Mouse (Mus musculus) liver, embryonic 16.5 days (tissue): Measurements from ENCODE around the gene Onecut3. TPM values are rescaled to one million over a fixed set of nuclear protein-coding genes. Genes with fewer than 3 reads are reported as not detected.

Experiments used
- ATAC-seq: fragments of 200-750 bp; cut with Nextera tagmentation; 2 replicates; pipeline ENCODE4 v1.8.0; 2017; ENCODE audit warnings: low read depth, mild to moderate bottlenecking, moderate number of reproducible peaks, moderate library complexity
- H3K27ac ChIP-seq: fragments of 300-500 bp; sonication (generic); 2 replicates; pipeline ENCODE4 v1.5.1; 2014; ENCODE audit warnings: mild to moderate bottlenecking, low read length
- H3K27me3 ChIP-seq: fragments of 300-500 bp; sonication (generic); 2 replicates; pipeline ENCODE4 v1.6.1; 2014; ENCODE audit warnings: low read depth, low read length, mixed read lengths; ENCODE audit not compliant: control insufficient read depth, insufficient read depth
- H3K36me3 ChIP-seq: fragments of 300-500 bp; sonication (generic); 2 replicates; pipeline ENCODE4 v1.6.1; 2014; ENCODE audit warnings: mild to moderate bottlenecking; ENCODE audit not compliant: control insufficient read depth, insufficient read depth
- H3K4me1 ChIP-seq: fragments of 300-500 bp; sonication (generic); 2 replicates; pipeline ENCODE4 v1.6.1; 2014; ENCODE audit warnings: low read depth, low read length, mixed read lengths; ENCODE audit not compliant: control insufficient read depth
- H3K4me2 ChIP-seq: fragments of 300-500 bp; sonication (generic); 2 replicates; pipeline ENCODE4 v1.6.1; 2014; ENCODE audit warnings: low read depth, low read length, mixed read lengths
- H3K4me3 ChIP-seq: fragments of 300-500 bp; sonication (generic); 2 replicates; pipeline ENCODE4 v1.5.1; 2014; ENCODE audit warnings: low read depth, mild to moderate bottlenecking, low read length
- H3K9ac ChIP-seq: fragments of 300-500 bp; sonication (generic); 2 replicates; pipeline ENCODE4 v1.6.1; 2014; ENCODE audit warnings: low read depth, low read length
- H3K9me3 ChIP-seq: fragments of 300-500 bp; sonication (generic); replicated peaks from 2 replicates; pipeline ENCODE4 v1.6.1; 2016; ENCODE audit warnings: low read length; ENCODE audit not compliant: control insufficient read depth
- whole genome bisulfite sequencing: fragments of 180-500 bp; shearing (Covaris S2); extraction: QIAGEN DNeasy Blood & Tissue Kit; methylation state at CpG from one replicate; pipeline ENCODE4 v1.1.7; 2014; ENCODE audit not compliant: insufficient replicate concordance; 5-methylcytosine and 5-hydroxymethylcytosine counted together
- polyA plus RNA-seq: library from polyadenylated mRNA; unstranded; fragments of >200 nt; fragmentation: Nextera tagmentation; extraction: Ambion mirVana; gene quantifications from 2 replicates; pipeline ENCODE4 v1.2.1, GENCODE M21; 2015

Gene Onecut3
- polyA plus RNA-seq, 1 experiment from 2014 or later, result 0.02 TPM

DNA sequence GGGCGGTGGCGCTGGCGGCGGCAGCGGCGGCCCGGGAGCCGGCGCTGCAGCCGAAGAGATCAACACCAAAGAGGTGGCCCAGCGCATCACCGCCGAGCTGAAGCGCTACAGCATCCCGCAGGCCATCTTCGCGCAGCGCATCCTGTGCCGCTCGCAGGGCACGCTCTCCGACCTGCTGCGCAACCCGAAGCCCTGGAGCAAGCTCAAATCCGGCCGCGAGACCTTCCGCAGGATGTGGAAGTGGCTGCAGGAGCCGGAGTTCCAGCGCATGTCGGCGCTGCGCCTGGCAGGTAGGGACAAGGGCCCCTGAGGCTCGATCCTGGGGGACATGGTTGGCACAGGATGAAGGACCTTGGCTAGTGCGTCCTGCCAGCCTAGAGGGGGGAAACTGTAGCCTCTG lies 1.3 kb downstream of the Onecut3 start:
- WGBS, result under 1% methylated on average over 32 of the region's 35 CpGs
- Histone ChIP-seq H3K9me3 (no peaks in the 10 kb centered on the region), H3K27ac (no peak overlapping the region), H3K36me3 (no peaks in the 10 kb centered on the region), H3K9ac (no peak overlapping the region), H3K27me3 (peaks cover 99% of the 10 kb centered on the region), H3K4me1 (peaks cover 15% of the 10 kb centered on the region), H3K4me2 (peak overlapping the region; percentile 37), H3K4me3 (peak overlapping the region; percentile 8; the same call in 1 of the 2 replicates)
- no peak for ATAC-seq

DNA sequence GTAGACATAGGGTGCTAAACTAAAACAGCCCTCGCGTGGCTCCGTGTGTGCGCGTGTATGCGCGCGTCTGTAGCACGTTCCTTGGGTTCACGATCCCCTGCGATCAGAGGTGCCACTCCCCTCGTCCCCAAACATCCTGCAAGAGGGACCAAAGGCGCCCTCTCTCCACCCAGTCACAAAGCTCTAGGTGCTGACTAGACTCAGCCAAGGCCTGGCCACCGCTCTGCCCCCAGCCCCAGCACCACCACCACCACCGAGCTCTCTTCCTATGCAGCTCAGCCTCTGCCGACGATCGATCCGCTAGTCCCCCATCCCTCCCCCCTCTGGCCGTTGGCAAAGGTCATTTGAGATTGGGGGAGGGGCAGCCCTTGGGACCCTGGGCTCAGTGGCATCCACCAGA lies 1.8 kb downstream of the Onecut3 start:
- Histone ChIP-seq H3K27me3 (peaks cover 99% of the 10 kb centered on the region), H3K27ac (no peak overlapping the region), H3K4me2 (0 out of 2 replicates have a peak overlapping the region, but pooled peaks have one; percentile 37), H3K36me3 (no peaks in the 10 kb centered on the region), H3K4me1 (peaks cover 15% of the 10 kb centered on the region), H3K9me3 (no peaks in the 10 kb centered on the region), H3K9ac (no peak overlapping the region), H3K4me3 (no peak overlapping the region)
- ATAC-seq, result no peak
- 4% methylated on average over 20 of the region's 20 CpGs for WGBS

DNA sequence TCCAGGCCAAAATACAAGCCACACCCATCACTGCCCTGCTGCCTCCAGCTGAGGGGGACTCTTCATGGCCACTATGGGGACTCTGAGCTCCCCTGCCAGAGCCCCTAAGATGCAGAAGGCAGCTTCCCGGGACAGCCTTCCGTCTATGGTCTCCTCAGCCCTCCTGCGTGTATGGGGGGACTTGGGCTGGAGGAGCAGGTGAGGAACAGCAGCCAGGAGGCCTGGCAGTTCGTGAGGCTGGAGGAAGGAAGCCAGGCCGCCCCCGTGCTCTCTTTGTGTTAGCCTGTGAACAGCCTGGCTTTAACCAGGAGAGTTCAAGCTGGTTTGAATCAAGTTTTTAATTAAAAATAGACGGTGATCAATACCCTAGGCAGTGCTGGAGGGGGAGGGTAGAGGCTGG lies 7.7 kb downstream of the Onecut3 start:
- H3K9ac ChIP-seq, result no peak overlapping the region
- no peak overlapping the region for H3K4me3 ChIP-seq
- WGBS, result 6% methylated on average over 7 of the region's 7 CpGs
- H3K9me3 ChIP-seq, result no peaks in the 10 kb centered on the region
- no peak overlapping the region for H3K4me2 ChIP-seq
- peaks cover 2% of the 10 kb centered on the region; the same call in 1 of the 2 replicates for H3K4me1 ChIP-seq
- H3K27me3 ChIP-seq, result peaks cover 91% of the 10 kb centered on the region
- H3K36me3 ChIP-seq, result no peaks in the 10 kb centered on the region
- ATAC-seq, result no peak
- no peak overlapping the region for H3K27ac ChIP-seq

DNA sequence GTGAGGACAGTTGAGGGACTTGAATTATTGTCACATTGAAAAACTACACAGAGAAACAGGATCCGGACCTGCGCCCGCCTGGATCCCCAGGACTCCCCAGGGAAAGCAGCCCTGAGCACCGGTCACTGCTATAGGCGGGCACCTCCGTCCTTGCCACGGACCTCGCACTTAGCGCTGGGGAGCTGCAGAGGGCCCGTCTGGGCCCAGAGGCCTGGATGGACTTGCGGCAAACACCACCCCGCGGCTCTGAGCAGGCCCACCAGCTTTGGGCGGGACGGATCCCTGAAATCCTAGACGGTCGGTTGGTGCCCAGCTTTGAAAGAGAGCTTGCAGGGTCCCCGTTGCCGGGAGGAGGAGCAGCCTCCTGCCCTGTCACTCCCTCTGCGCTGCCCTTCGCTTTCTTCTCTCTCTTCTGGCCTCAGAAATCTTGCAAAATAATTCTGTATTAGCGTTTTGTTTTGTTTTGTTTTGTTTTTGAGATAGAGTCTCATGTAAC lies 8.2 kb downstream of the Onecut3 start:
- H3K4me1 ChIP-seq, result peaks cover 3% of the 10 kb centered on the region; the same call in 1 of the 2 replicates
- ATAC-seq, result no peak
- H3K9me3 ChIP-seq, result no peaks in the 10 kb centered on the region
- peaks cover 90% of the 10 kb centered on the region for H3K27me3 ChIP-seq
- 9% methylated on average over 22 of the region's 22 CpGs for WGBS
- no peak overlapping the region for H3K9ac ChIP-seq
- H3K4me3 ChIP-seq, result no peak overlapping the region
- no peak overlapping the region for H3K27ac ChIP-seq
- H3K4me2 ChIP-seq, result no peak overlapping the region
- no peaks in the 10 kb centered on the region for H3K36me3 ChIP-seq

DNA sequence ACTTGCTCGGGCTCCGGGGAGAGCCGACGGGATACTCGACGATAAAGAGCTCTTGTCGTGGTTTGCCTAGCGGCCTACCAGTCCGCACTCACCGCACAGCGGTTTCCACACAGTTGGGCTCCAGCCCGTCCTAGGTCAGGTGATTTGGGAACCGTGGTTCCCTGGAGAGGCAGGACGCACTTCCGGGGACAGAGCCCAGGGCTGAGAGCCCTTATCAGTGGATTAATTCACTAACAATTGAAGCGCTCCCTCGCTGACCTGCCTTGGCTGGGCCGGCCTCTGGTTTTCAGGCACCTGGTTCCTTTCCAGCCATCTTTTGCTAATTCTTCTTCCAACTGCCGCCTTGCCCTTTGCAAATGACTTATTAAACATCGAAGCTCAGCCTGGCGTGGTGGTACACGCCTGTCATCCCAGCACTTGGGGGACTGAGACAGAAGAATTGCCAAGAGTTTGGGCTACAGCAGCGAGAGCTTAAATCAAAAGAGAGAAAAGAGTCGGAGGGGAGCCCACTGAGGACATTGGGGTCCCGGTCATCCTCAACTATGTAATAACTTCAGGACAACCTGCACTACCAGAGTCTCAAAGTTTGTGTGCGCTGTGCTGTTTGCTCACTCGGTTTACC lies 9.1 kb downstream of the Onecut3 start:
- H3K4me2 ChIP-seq, result no peak overlapping the region
- H3K9me3 ChIP-seq, result no peaks in the 10 kb centered on the region
- H3K4me3 ChIP-seq, result no peak overlapping the region
- no peaks in the 10 kb centered on the region for H3K36me3 ChIP-seq
- 2% methylated on average over 27 of the region's 27 CpGs for WGBS
- H3K9ac ChIP-seq, result no peak overlapping the region
- H3K27me3 ChIP-seq, result peaks cover 85% of the 10 kb centered on the region
- no peak overlapping the region for H3K27ac ChIP-seq
- ATAC-seq, result no peak
- peaks cover 3% of the 10 kb centered on the region; the same call in 1 of the 2 replicates for H3K4me1 ChIP-seq

DNA sequence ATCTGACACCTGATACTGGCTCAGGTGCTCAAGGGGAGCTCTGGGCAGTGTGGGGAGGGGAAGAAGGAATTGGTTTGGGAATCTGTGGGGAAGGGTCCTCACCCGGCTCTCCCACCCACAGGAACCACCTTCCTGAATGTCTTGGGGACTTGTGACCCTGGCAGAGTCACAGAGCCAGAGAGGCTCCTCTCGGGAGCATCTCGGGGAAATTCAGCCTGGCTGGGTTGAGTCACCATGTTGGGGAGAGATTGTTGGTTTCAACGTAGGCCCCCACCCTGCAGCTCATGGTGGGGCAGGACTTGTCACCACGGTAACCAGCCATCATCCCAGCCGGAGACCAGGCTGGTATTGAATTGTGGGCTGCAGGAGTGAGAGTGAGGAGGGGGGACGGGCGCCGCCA lies 10.1 kb downstream of the Onecut3 start:
- H3K36me3 ChIP-seq, result no peaks in the 10 kb centered on the region
- peaks cover 6% of the 10 kb centered on the region for H3K4me1 ChIP-seq
- H3K9me3 ChIP-seq, result no peaks in the 10 kb centered on the region
- peaks cover 81% of the 10 kb centered on the region for H3K27me3 ChIP-seq
- ATAC-seq, result no peak
- WGBS, result 4% methylated on average over 7 of the region's 9 CpGs
- H3K9ac ChIP-seq, result no peak overlapping the region
- no peak overlapping the region for H3K4me2 ChIP-seq
- H3K4me3 ChIP-seq, result no peak overlapping the region
- no peak overlapping the region for H3K27ac ChIP-seq

DNA sequence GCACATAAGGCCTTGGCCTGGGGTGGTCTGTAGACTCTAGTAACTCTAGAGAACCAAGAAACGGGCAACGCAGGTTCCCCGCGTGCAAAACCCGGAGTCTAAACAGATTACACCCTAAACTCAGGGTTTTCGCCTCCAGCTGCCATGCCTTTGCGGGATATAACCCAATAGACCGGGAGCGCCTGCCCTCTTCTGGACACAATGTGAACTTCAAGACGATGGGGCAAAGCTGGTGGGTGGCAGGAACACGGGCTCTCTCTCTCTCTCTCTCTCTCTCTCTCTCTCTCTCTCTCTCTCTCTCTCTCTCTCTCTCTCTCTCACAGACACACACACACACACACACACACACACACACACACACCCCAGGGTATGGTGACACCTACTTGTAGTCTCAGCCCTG lies 11.6 kb downstream of the Onecut3 start:
- WGBS, result under 1% methylated on average over 11 of the region's 11 CpGs
- no peak overlapping the region for H3K9ac ChIP-seq
- no peaks in the 10 kb centered on the region for H3K9me3 ChIP-seq
- H3K36me3 ChIP-seq, result no peaks in the 10 kb centered on the region
- no peak overlapping the region for H3K4me2 ChIP-seq
- no peak overlapping the region for H3K4me3 ChIP-seq
- no peak overlapping the region for H3K27ac ChIP-seq
- H3K4me1 ChIP-seq, result peaks cover 9% of the 10 kb centered on the region
- peaks cover 72% of the 10 kb centered on the region for H3K27me3 ChIP-seq
- ATAC-seq, result no peak

DNA sequence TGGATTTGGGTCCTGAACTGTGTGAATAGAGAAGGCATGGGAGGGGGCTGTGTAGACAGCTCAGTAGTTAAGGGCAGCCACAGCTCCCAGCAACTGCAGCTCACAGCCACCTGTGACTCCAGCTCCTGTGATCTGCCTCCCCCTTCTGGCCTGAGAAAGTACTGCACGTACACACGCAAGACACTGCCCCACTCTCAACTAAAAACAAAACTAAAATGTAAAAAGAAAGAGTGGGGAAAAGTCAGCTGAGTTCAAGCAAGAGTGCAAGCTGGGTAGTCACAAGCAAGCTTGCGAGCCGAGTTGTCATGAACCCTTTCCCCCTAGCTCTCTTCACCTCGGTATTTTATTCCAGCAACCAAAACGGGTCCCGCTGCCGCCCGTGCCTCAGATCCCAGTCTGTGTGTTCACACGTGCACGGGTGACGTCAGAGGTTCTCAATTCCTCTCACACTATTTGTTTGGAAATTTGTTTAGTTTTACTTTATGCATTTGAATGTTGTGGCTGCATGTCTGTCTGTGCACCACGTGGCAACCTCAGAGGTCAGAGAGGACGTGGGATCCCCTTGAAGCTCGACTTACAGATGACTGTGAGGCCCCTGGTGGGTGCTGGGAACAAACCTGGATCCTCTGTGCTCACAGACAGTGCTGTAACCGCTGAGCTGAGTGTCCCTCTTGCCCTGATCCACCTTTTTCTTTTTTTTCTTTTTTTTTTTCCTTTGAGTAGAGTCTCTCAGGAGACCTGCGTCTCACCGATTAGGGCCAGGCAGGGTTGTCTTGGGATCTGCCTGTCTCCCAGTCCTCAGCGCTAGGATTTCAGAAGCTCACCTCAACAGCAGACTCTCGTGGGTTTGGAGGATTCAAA lies 15.0 kb downstream of the Onecut3 start:
- WGBS, result 6% methylated on average over 20 of the region's 20 CpGs
- Histone ChIP-seq H3K27me3 (peaks cover 69% of the 10 kb centered on the region), H3K4me1 (peaks cover 9% of the 10 kb centered on the region), H3K27ac (no peak overlapping the region), H3K9ac (peak overlapping the region; percentile 52), H3K36me3 (no peaks in the 10 kb centered on the region), H3K4me2 (peak overlapping the region; percentile 83), H3K9me3 (no peaks in the 10 kb centered on the region), H3K4me3 (peak overlapping the region; percentile 53)
- peak; percentile 54 for ATAC-seq

DNA sequence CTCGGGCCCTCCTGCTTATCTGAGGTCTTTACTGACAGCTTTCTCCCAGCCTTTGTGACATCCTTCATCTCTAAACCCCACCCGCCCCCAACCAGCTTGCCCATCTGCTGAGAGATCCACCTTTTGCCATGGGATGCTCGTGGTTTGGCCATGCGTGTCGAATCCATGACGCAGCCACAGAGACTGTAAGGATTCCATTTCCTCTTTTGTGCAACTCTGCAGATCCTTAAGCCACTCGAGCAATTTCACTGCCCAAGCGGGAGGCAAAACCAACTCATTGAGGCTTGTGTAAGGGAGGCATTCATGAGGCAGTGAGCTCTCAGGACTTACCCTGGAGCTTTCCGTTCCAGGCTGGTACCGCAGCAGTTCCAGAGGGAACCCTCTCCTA lies 15.6 kb downstream of the Onecut3 start:
- H3K27me3 ChIP-seq, result peaks cover 69% of the 10 kb centered on the region
- no peak overlapping the region for H3K4me2 ChIP-seq
- peaks cover 9% of the 10 kb centered on the region for H3K4me1 ChIP-seq
- no peak overlapping the region for H3K4me3 ChIP-seq
- H3K27ac ChIP-seq, result no peak overlapping the region
- 28% methylated on average over 10 of the region's 10 CpGs for WGBS
- H3K9ac ChIP-seq, result no peak overlapping the region
- H3K36me3 ChIP-seq, result no peaks in the 10 kb centered on the region
- ATAC-seq, result no peak
- H3K9me3 ChIP-seq, result no peaks in the 10 kb centered on the region
